Mouse (Mus musculus) layer of hippocampus, adult 8-10 months (tissue): ENCODE results near the gene Slc5a1. TPM values are rescaled to one million over a fixed set of nuclear protein-coding genes. Genes with fewer than 3 reads are reported as not detected.

Experiments
- DNase-seq, 2 experiments: peaks; one replicate each; pipeline ENCODE4 v3.0.0; 2022; ENCODE audit warnings: low spot score in 2 of 2
- total RNA-seq, 4 experiments: library from RNA; stranded (reverse); gene quantifications; 2 replicates each; pipeline ENCODE4 v1.2.4; 2022

Slc5a1 gene
- total RNA-seq, 4 experiments from 2014 or later = 0.08 to 0.33 (median 0.18) TPM

DNA sequence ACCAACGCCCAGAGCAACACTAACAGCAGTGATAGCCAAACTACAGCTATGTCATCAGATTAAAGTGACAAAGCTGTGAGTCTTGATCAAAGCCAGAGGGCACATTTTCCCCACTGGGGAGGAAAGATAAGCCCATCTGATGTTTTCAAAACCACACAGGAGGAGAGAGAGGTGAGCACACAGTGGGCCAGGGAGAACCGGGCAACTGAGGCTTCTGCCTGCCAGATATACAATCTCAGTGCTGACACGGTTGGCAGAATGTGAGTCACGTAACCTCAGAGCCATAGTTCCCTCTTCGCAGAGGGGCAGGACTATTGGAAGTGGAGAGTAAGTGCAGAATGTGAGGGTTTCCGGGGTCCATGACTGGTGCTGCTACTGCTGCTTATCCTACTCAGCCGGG, 89.5 kb downstream of the Slc5a1 start:
- DNase-seq = no peak

GRCm38 (mm10) chr5:33195246-33195852, 91.3 kb downstream of the Slc5a1 start:
- no peak for DNase-seq

DNA sequence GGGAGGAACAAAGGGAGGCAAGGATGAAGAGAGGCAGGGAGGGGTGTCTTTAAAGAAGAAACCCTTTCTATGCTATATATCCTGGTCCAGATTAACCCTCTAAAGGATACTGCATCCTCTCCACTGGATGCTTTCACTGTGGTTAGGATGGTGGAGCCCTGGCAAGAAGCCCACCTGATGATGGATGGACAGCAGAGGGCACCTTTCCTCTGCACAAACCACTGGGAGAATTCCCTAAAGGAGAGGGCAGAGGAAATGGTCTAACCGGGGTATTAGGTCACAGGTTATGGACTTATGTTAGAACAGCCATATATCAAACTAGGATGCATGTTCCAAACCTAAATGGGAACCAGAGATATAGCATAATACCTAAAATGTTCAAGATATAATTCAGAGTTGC, 96.1 kb downstream of the Slc5a1 start:
- no peak for DNase-seq

DNA sequence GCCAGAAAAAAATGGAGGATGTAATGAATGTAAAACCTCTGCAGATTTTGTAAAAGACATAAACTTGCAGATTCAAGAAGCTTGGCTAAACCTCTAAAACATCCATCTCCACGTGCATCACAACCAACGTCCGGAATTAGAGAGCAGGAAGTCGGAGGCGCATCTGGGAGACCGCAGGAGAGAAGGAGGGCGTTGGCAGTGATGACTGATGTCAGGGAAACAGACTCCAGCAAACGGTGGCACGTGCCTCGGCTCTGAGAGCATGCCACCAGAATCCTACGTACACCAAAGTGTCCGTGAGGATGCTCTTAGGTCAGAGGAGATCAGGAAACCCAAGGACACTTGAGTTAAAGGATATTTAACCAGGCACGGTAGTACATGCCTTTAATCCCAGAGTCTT, 97.7 kb downstream of the Slc5a1 start:
- DNase-seq = no peak

DNA sequence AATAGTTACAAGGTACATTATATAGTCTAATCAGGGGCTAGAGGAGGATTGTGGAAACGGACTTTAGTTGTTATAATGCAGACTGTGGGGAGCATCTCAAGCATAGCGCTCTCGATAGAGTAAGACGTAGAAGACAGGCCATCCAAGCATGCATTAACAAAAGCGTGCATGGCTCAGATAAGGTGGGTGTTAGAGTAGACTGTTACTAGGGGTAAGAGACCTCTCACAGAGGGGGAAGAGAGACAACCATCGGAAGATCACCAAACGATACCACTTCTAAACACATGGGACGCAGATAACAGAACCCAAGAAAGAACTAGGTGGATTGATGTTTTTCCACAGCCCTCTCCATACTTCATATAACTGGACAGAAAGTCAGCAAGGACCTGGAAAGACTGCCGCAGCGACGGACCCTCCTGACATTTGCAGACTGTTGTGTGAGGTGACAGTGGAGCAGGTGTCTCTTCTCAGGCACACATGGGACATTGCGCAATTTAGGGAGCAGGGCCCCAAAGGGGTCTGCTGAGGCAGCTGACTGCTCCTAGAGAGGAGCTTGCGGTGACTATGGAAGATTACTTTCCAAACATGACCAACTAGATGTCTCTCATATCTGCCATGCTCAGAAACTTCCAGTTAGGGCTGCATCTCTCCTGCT, 98.6 kb downstream of the Slc5a1 start:
- DNase-seq = no peak

- no peak for DNase-seq
Observed at GRCm38 (mm10) chr5:33203171-33203565, 99.1 kb downstream of the Slc5a1 start.

DNA sequence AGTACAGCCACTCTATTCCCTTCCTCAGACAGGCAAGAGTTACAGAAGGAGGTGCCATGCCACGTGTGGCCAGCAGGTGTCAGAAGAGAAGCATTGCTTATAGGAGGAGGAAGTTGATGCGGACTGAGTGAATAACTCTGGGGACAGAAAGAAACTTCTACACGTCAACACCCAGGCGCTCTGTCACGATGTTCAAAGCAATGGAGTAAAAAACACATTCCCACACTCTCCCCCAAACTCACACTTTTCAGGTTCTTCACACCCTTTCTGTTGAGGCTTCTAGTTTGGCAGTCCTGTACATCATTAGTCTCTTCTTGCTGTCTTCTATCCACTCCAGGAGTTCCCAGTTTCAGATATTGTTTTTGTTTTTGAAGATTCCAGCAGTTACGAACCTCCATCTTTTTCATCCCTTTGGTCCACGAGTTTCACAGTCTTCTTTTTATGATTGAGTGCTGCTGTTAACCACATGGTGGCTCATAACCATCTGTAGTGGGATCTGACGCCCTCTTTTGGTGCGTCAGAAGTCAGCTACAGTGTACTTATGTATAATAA, 99.7 kb downstream of the Slc5a1 start:
- DNase-seq = peak; percentile 59 to 78

- DNase-seq = no peak
Observed at GRCm38 (mm10) chr5:33204284-33204683, 100.3 kb downstream of the Slc5a1 start.

DNA sequence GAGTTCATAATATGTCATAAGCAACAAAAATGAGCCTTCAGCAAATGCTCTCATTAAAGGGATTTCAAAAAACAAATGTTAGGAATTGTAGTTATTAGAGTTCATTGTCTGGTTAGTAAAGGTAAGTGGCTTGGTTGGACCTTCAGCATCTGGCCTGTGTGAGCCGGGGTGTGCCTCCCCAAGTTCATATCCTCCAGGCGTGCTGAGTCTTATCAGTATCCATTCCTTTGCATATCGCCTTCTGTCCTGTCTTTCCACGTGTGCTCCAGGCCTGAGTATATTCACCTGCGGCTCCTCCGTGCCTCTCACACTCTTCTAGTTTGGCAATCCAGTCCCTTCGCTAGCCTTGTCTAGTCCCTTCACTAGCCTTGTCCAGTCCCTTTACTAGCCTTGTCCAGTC, 102.3 kb downstream of the Slc5a1 start:
- no peak for DNase-seq

GRCm38 (mm10) chr5:33207136-33207535, 103.1 kb downstream of the Slc5a1 start:
- no peak for DNase-seq

- no peak for DNase-seq
Observed at GRCm38 (mm10) chr5:33208533-33209245, 104.7 kb downstream of the Slc5a1 start.

- no peak for DNase-seq
Observed at GRCm38 (mm10) chr5:33210515-33210914, 106.5 kb downstream of the Slc5a1 start.

DNA sequence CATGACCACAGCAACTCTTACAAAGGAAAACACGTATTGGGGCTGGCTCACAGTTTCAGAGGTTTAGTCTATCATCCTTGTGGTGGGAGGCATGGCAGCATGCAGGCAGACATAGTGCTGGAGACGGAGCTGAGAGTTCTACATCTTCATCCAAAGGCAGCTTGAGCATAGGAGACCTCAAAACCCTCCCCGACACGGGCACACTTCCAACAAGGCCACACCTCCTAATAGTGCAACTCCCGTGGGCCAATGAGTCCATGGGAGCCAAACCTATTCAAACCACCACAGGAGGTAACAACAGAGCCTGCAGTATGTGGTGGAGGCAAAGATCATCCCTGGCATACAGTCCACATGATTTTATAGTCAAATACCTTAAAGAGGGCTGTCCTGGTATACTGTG, 107.2 kb downstream of the Slc5a1 start:
- no peak for DNase-seq

Other genes with a start within 250 kb of the Slc5a1 start
- gene Prr14l, start 250.0 kb upstream of the Slc5a1 start, total RNA-seq = 10 to 100 TPM; 42.3 to 65.8 (median 48.6) TPM
- gene Depdc5, start 240.5 kb upstream of the Slc5a1 start, total RNA-seq = 10 to 100 TPM; 68.2 to 75.3 (median 72.5) TPM
- 1,000 to 10,000 TPM in 3 of 4 experiments, 100 to 1,000 TPM in 1; 959 to 1,113 (median 1,048) TPM for gene Ywhah, start 85.4 kb upstream of the Slc5a1 start, total RNA-seq
- gene Spon2, start 114.2 kb downstream of the Slc5a1 start, total RNA-seq = not detected
- gene Ctbp1, start 170.8 kb downstream of the Slc5a1 start, total RNA-seq = 100 to 1,000 TPM; 255 to 270 (median 268) TPM
- 100 to 1,000 TPM in 2 of 4 experiments, 10 to 100 TPM in 2; 95.1 to 105 (median 98.5) TPM for gene Maea, start 231.3 kb downstream of the Slc5a1 start, total RNA-seq